Mouse (Mus musculus): ENCODE measurements at regions not wholly inside any gene's neighbourhood (a gene's known extent, or its start where the extent isn't known, plus 50 kb on each side); places are given as distances from the start of the nearest gene placed in this dataset.

DNA sequence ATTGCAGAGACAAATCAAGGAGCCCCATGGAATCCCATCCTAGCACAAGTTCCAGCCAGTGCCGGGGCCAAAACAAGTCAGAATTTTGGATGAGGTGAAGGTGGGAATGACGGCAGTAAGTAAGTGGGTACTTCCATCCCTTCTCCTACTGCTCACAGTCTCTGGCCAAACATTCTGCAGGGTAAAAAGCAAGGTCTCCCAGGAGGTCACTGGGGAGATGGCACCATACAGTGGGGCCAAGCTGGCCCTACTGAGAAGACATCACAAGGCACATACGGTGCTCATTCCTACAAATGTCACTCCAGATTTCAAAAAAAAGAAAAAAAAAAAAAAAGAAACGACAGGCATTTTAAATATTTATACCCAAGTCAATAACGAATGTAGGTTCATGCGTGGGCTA, 129.6 kb downstream of the Ddx11 start:
- DNase-seq (ENCODE audit: low read depth, low spot score): no peak

DNA sequence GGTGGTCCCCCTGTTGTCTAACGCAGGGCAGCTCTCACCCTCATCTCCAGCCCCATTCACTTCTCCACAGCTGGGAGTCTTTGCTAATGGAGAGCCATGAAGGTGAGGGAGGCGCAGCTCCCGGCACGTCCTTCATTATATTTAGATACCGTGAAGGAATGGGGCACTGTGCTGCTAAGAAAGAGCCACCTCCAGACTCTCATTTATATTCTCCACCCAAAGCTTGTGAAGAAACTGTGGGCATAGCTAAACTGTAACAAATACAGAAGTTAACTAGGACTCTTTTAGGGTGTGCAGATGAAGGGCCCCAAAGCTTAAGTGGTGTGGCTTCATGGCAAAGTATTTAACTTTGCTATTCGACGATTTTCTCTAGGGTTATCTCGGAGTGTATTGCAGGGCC, 136.4 kb downstream of the Ddx11 start:
- DNase-seq (ENCODE audit: low read depth, low spot score): no peak

DNA sequence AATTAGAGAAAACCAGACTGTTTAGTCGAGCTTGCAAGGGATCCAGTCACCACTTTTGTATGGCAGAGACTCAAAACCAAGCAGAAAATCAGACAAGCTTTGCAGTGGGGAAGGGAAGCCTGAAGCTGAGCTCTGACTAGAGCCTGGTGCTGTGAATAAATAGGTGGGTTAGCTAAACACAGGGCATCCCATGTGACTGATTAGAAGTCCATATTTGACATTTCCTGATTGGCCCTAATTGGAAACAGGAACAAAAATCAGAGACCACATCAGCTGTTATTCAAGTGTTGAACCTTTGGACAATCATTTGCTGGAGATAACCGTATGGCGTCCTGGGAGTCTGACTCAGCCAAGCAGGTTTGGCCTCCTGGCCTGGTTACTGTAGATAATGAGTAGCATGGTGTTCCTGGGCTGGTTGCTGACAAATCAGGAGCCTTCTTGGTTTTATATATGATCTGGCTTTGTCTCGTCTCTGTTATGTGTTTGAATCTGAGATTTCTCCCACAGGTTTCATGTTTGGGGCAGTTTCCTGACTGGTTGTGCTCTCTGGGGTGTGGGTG, 139.4 kb downstream of the Ddx11 start:
- no peak for DNase-seq (ENCODE audit: low read depth, low spot score)

DNA sequence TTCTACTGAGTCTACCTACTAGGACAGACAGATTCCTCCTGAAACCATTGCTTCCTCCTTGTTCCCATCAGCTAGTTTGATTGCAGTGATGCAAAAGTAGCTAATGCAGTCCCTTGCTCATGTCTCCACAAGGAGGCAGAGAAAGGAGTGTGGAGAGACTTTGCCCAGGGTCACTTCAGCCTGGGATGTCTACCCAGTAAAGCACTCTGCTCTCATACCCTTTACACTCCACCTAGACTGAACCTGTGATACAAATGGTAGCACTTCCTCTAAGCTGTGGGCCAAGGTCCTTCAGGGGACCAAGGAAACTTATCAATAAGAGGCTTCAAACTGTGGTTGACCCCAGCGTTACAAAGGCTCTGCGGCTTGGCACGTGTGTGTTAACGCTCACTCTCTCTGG, 140.1 kb downstream of the Ddx11 start:
- no peak for DNase-seq (ENCODE audit: low read depth, low spot score)

DNA sequence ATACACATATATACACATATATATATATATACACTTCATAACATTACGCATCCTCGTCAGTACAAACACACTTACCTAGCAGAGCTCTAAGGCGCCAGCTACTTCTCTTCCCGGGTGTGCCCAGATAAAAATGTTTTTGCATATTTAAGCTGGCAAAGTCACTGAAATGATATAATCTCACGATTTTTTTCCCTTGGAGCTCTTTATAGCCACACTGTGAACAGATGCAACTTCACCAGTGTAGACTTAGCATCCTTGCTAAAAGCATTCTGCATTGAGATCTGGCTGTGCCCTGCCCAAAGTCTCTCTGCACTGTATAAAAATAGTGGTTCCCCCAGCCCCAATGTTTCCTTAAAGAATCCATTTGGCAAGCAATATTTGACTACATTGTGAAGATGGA, 143.5 kb downstream of the Ddx11 start:
- no peak for DNase-seq (ENCODE audit: low read depth, low spot score)

DNA sequence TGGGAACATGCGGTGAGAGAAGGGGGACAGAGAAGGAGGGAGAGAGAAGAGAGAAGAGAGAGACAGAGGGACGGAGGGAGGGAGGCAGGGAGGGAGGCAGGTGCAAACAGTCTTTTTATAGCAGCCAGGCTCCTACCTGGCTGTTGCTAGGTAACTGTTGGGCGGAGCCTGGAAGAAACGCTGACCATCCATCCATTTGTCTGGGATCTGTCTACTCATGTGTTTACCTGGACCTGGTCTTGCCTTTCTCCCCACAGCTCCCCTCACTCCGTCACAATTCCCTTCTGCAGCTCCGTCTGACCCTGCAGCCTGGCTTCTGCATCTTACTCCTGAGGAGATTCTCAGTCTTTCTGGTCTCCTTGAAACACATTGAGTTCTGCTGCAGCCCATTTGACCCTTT, 144.5 kb downstream of the Ddx11 start:
- no peak for DNase-seq (ENCODE audit: low read depth, low spot score)

DNA sequence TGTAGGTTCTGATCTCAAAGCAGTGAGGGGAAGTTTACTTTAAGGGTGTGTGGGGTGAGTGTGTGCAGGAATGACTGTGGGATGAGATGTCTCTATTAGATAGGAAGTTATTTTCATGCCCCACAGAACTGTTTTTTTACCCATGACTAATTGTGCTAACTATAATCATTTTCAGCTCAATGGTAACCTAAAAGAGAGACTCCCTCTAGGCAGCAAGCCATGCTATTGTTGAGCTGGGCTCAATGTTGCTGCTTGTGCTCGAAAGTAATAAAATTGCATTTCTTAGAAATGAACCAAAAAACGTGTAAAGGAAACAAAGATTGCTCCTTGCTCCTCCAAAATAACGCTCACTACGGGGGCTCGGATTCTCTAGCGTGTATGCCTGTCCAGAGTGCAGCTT, 146.2 kb downstream of the Ddx11 start:
- DNase-seq (ENCODE audit: low read depth, low spot score): no peak

DNA sequence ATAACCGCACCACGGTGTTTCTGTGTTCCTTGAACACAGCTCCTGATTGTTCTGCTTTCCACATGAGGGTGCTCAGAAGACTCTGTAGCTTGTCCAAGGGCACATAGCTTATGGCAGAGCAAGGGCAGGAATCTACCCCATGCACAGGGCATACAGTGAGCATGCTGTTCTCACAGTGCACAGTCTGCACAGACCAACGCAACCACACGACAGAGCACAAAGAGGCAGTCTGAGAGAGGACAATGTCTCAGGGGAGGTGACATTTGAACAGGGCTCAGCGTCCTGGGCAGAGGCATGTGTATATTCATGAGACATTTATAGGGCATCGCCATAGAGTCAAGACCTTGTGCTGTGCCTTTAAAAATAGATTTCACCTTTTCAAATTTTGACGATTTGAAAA, 148.6 kb downstream of the Ddx11 start:
- DNase-seq (ENCODE audit: low read depth, low spot score): no peak

DNA sequence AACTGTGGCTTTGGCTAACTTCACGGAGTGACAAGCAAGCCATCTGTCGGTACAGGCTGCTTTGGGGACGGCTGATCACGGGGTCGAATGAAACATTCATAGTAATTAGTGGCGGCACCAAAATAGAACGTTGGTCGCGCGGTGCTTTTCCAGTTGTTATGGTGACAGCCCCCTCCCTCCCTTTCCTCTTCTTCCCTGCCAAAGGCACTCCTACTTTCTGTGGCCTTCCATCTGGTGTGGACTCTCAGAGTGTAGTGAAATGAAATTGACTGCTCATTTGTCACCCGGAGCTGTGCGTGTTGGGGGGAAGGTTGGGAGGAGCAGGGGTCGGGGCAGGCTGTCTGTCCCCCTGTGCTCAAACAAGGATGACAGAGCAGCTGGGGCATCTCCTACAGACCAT, 153.5 kb downstream of the Ddx11 start:
- peak; percentile 11 for DNase-seq (ENCODE audit: low read depth, low spot score)

DNA sequence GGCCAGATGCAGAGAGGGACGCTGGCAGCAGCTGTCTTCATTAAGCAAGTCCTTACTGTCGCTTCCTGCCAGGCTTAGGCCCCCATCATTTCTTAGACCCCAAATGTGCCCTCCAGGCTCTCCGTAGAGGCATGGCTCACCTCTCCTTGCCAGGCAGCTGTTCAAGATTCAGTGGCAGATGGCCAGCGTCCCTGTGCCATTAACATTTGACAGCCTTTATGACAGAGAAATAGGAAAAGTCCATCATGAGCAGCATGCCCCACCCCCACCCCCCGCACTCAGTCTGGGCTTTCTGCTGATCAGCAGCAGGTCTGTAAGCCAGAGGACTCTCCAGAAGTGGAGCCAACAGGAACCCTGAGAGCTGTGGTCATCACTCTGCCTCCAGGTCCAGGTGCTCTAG, 154.7 kb downstream of the Ddx11 start:
- no peak for DNase-seq (ENCODE audit: low read depth, low spot score)

DNA sequence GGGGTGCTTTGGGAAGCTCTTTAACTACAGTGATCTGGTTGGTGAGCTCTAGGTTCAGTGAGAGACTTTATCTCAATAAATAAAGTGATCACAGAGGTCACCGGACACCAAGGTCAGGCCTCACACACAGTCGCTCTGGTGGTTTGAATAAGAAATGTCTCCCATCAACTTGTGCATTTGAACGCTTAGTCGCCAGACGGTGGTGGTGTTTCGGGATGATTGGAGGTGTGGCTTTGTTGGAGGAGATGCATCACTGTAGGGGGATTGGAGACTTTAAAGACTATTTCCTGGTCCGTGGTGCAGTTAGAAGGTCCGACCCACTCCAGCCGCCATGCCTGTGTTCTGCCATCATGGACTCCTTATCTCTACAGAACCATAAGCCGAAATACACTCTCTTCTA, 162.0 kb downstream of the Ddx11 start:
- DNase-seq (ENCODE audit: low read depth, low spot score): no peak

All from embryo, embryonic 11.5 days (tissue).